Comparison of ENCODE assay signal across 22 mouse cellular contexts in the genomic region with DNA sequence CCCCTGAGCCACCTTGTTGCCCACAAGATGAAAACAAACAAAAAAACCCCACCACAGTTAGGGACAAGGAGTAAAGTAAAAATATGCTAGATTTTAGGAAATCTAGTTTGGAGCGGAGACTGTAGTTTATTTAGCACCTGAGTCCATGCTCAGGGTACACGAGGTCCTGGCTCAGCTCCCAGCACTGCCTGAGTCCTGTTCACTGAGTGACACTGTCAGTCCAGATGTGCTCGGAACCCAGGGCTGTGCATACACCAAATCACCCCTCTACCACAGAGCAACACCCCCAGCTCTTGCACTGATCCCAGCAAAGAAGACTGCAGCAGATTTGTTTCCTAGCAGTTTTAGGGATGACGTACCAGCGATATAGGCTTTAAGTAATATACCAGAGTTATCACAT.
A peak's percentile ranks its signal among the peaks of the same experiment; 100 is the strongest.
DNase-seq lines count a peak whose midpoint lies in the region; ATAC-seq and TF ChIP-seq lines count a peak whose summit lies in the region.
"Had no signal": no experiment of that assay in that cellular context is flagged by ENCODE, and none has a peak within 500 bp of the region (broad histone marks: within the 10 kb centered on the region; RNA-seq: fewer than 3 reads in every experiment).

No protein-coding gene starts in this region.

- peak; percentile 51 for DNase-seq in liver, adult 2 months (ENCODE audit: extremely low read depth, low read depth, low spot score)
- DNase-seq in liver = no peak
- no peak for DNase-seq in kidney, postnatal 25 days
- DNase-seq in ovary, postnatal 36 days (ENCODE audit: low spot score) = no peak
- DNase-seq: adrenal gland, adult 2 months; adrenal gland, postnatal 14 days; cerebellum, adult 11 months; cerebellum, adult 2 months; cerebellum, adult 9-11 months; cerebellum, postnatal 25 days; forebrain, postnatal 0 days; gastrocnemius, postnatal 25 days; heart, postnatal 36 days had no signal

- H3K4me1 ChIP-seq in liver, adult 2 months (ENCODE audit: control insufficient read depth, insufficient read depth, low read length) = peaks cover 12% of the 10 kb centered on the region
- peaks cover 59% of the 10 kb centered on the region for H3K4me1 ChIP-seq in embryonic facial prominence, embryonic 15.5 days
- H3K4me1 ChIP-seq in limb, embryonic 13.5 days = peaks cover 70% of the 10 kb centered on the region

- TF ChIP-seq CTCF in liver, adult 2 months (IDR thresholded peaks at IDR 0.05; ENCODE audit: low read depth, low read length) = no peak

- H3K9me3 ChIP-seq in embryonic facial prominence, embryonic 15.5 days (replicated peaks) = no peaks in the 10 kb centered on the region
- H3K9me3 ChIP-seq in limb, embryonic 13.5 days = no peaks in the 10 kb centered on the region
- H3K9me3 ChIP-seq: embryonic facial prominence, embryonic 13.5 days; hindbrain, embryonic 10.5 days; hindbrain, embryonic 13.5 days had no signal

- H3K79me2 ChIP-seq in liver, adult 2 months (ENCODE audit: control insufficient read depth, insufficient read depth, low read length) = no peaks in the 10 kb centered on the region

- WGBS in liver, adult 2 months = 54% methylated on average over 5 of the region's 5 CpGs
- 67% methylated on average over 5 of the region's 5 CpGs for WGBS in embryonic facial prominence, embryonic 15.5 days
- 65% methylated on average over 5 of the region's 5 CpGs for WGBS in limb, embryonic 13.5 days

- H3K4me3 ChIP-seq in liver, adult 2 months (ENCODE audit: insufficient read depth, low read depth, low read length) = no peak overlapping the region
- H3K4me3 ChIP-seq in embryonic facial prominence, embryonic 15.5 days (replicated peaks) = no peak overlapping the region
- H3K4me3 ChIP-seq in limb, embryonic 13.5 days = no peak overlapping the region
- H3K4me3 ChIP-seq: embryonic facial prominence, embryonic 13.5 days; hindbrain, embryonic 10.5 days; hindbrain, embryonic 13.5 days had no signal

- H3K9ac ChIP-seq in liver, adult 2 months (ENCODE audit: low read depth, low read length) = no peak overlapping the region
- no peak overlapping the region for H3K9ac ChIP-seq in embryonic facial prominence, embryonic 15.5 days
- H3K9ac ChIP-seq in limb, embryonic 13.5 days = no peak overlapping the region
- H3K9ac ChIP-seq: embryonic facial prominence, embryonic 13.5 days; forebrain, postnatal 0 days; hindbrain, embryonic 13.5 days had no signal

- H3K27me3 ChIP-seq in liver, adult 2 months (ENCODE audit: control insufficient read depth, insufficient read depth, low read length) = no peaks in the 10 kb centered on the region
- H3K27me3 ChIP-seq in embryonic facial prominence, embryonic 15.5 days = no peaks in the 10 kb centered on the region
- no peaks in the 10 kb centered on the region for H3K27me3 ChIP-seq in limb, embryonic 13.5 days
- H3K27me3 ChIP-seq: embryonic facial prominence, embryonic 13.5 days; hindbrain, embryonic 13.5 days had no signal

- TF ChIP-seq POLR2A in liver, adult 2 months (IDR thresholded peaks at IDR 0.05; ENCODE audit: extremely low read depth, insufficient read depth, low read length) = no peak

- H3K27ac ChIP-seq in liver, adult 2 months (replicated peaks; ENCODE audit: insufficient read depth, low read depth, low read length) = no peak overlapping the region
- 0 out of 2 replicates have a peak overlapping the region, but pooled peaks have one; percentile 3 for H3K27ac ChIP-seq in embryonic facial prominence, embryonic 15.5 days (replicated peaks)
- peak overlapping the region; percentile 52; the same call in 1 of the 2 replicates for H3K27ac ChIP-seq in limb, embryonic 13.5 days
- H3K27ac ChIP-seq: hindbrain, embryonic 10.5 days; hindbrain, embryonic 13.5 days had no signal

- no peak for ATAC-seq in embryonic facial prominence, embryonic 15.5 days (ENCODE audit: insufficient number of reproducible peaks, low FRiP score, low TSS enrichment, low read depth)
- no peak for ATAC-seq in limb, embryonic 13.5 days (ENCODE audit: low FRiP score, low read depth)
- ATAC-seq: CD4-positive, CD25-positive, alpha-beta regulatory T cell, adult 4 months; forebrain, embryonic 14.5 days; forebrain, postnatal 0 days; hindbrain, embryonic 16.5 days had no signal

- no peak overlapping the region for H3K4me2 ChIP-seq in embryonic facial prominence, embryonic 15.5 days (replicated peaks)
- H3K4me2 ChIP-seq in limb, embryonic 13.5 days (replicated peaks) = no peak overlapping the region
- H3K4me2 ChIP-seq: embryonic facial prominence, embryonic 13.5 days; heart, embryonic 11.5 days; hindbrain, embryonic 13.5 days had no signal

- no peaks in the 10 kb centered on the region for H3K36me3 ChIP-seq in liver, adult 2 months (ENCODE audit: control insufficient read depth, insufficient read depth, low read length)
- no peaks in the 10 kb centered on the region for H3K36me3 ChIP-seq in embryonic facial prominence, embryonic 15.5 days
- H3K36me3 ChIP-seq in limb, embryonic 13.5 days = no peaks in the 10 kb centered on the region
- H3K36me3 ChIP-seq: embryonic facial prominence, embryonic 13.5 days; hindbrain, embryonic 10.5 days; hindbrain, embryonic 13.5 days had no signal
